Mouse (Mus musculus): ENCODE measurements around the gene Chrna4. TPM values are rescaled to one million over a fixed set of nuclear protein-coding genes. Genes with fewer than 3 reads are reported as not detected.

Chrna4 gene
- total RNA-seq, 1 experiment from 2014 or later: not detected

DNA sequence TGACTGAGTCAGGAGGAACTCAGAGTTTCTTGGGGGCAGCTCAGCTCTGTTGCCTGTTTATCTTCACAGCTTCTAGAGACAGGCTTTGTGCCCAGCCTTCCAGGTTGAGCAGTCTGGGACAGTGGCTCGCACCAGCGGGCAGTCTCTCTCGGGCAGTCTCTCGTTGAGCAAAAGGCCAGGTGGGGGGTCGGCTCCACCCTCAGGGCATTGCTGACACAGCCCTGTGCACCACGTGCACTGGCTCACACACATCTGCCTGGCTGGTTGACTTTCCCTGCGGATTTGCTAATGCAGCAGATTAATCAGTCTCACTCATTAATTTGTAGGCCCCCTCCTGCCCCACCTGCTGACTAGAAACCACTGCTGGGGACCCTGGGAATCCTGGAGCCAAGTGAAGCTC lies 1.4 kb downstream of the Chrna4 start:
- no peak for ATAC-seq (ENCODE audit: extremely low read depth, insufficient number of reproducible peaks, low FRiP score, poor library complexity, severe bottlenecking)

- ATAC-seq (ENCODE audit: extremely low read depth, insufficient number of reproducible peaks, low FRiP score, poor library complexity, severe bottlenecking): no peak
These were observed 4.0 kb downstream of the Chrna4 start for GRCm38 (mm10) chr2:181039356-181039680.

DNA sequence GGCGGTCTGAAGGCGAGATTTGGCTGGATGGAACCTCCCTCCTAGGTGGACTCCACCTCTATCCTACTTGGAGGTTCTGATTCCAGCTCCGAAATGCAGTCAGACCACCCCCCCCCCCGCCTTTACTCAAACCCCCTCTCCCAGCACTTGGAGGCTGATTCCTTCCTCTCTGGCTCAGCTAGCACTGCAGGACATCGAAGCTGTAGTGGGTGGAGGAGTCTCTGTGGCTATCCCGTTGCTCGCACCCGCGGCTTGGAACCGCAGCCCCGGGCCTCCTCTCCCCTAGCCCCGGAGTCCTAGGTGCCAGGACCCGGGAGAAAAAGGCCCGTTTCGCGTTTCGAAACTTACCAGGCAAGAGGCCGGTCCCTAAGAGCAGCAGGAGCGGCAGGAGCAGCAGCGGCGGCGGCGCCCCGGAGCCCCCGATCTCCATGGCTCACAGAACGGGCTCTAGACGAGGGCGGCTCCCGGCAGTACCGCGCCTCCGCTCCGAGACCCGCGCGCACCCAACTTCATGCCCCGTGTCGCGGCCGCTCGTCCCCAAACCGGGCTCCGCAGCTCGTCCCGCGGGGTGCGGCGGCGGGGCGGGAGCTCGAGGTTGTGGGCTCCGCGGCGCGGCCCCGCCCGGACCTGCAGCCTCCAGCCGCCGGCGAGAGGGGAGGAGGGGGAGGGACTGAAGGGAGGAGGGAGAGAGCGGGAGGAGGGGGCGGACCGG lies 4.5 kb downstream of the Chrna4 start:
- ATAC-seq (ENCODE audit: extremely low read depth, insufficient number of reproducible peaks, low FRiP score, poor library complexity, severe bottlenecking): no peak

DNA sequence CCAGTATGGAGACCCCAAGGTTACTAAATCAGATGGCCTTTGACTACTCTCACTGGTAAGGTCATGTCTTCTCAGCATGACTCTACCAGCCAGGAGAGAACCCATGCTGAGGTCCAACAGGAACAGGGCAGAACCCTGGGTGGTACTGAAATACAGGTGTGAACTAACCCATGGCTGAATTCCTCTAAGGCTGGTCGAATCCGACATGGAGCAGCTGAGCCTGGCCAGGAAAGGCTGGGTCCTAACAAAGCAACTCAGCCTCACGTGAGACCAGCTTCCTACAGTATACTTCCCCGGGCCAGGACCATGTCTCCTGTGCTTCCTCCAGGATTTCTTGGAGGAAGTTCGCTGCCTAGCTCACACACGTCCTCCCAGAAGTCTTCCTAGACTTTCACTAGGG lies 6.8 kb downstream of the Chrna4 start:
- ATAC-seq (ENCODE audit: extremely low read depth, insufficient number of reproducible peaks, low FRiP score, poor library complexity, severe bottlenecking): no peak

DNA sequence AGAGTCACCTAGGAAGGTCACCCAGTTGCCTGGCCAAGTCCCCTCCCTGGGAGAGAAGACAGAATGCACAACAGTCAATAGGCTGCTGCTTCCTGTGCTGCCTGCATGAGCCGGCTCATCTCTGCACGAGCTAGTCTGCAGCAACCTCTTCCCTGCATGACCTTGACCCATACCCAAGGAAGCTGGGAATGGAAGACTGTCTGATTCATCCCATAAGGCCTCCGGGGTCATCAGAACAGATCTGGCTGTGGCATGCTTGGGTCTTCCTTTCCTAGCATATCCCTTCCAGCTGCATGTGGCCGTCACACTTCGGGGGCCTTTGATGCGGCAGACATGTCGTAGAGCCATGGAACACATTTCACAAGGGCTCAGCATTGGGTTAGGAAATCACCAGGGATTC lies 8.2 kb downstream of the Chrna4 start:
- no peak for ATAC-seq (ENCODE audit: extremely low read depth, insufficient number of reproducible peaks, low FRiP score, poor library complexity, severe bottlenecking)

DNA sequence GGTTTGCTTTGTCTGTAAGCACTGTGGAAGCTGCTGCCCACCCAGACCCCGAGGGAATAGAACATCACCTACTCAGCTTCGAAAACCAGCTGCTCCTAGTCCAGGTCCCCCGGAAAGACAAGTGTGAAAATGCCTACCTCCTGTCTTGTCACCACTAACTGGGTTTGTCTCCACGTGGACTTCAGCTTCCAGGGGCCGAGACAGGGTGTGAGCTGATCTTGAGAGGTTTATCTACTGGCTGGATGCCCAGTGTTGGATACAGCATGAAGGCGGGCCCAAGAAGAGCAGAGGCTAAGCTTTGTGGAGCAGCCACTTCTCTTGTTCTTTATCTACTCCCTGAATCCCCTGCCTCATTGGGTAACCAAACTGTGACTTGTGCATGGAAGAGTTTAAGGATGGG lies 10.0 kb downstream of the Chrna4 start:
- no peak for ATAC-seq (ENCODE audit: extremely low read depth, insufficient number of reproducible peaks, low FRiP score, poor library complexity, severe bottlenecking)

GRCm38 (mm10) chr2:181032407-181032806 lies 10.9 kb downstream of the Chrna4 start:
- ATAC-seq (ENCODE audit: extremely low read depth, insufficient number of reproducible peaks, low FRiP score, poor library complexity, severe bottlenecking): no peak

GRCm38 (mm10) chr2:181031406-181031934 lies 11.9 kb downstream of the Chrna4 start:
- no peak for ATAC-seq (ENCODE audit: extremely low read depth, insufficient number of reproducible peaks, low FRiP score, poor library complexity, severe bottlenecking)

- no peak for ATAC-seq (ENCODE audit: extremely low read depth, insufficient number of reproducible peaks, low FRiP score, poor library complexity, severe bottlenecking)
These were observed 35.0 kb downstream of the Chrna4 start for GRCm38 (mm10) chr2:181008339-181008738.

GRCm38 (mm10) chr2:181007054-181007453 lies 36.3 kb downstream of the Chrna4 start:
- ATAC-seq (ENCODE audit: extremely low read depth, insufficient number of reproducible peaks, low FRiP score, poor library complexity, severe bottlenecking): no peak

DNA sequence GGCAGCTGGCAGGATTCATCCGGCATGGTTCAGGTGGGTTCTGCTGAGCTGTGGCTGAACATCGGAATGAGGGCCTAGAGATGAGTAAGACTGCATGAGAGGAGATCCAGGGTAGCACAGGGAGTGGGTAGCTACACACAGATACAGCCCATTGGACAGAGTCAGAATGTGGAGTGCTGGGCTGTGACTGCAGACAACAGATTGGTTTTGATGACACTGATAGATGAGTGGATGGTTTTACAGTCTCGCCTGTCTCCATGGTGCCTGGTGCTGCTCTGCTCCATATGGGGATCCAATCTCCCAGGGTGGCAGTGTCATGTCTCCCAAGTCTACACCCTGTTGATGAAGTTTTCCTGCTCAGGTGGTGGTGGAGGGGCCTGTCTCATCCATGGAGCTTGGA lies 46.4 kb downstream of the Chrna4 start:
- ATAC-seq (ENCODE audit: extremely low read depth, insufficient number of reproducible peaks, low FRiP score, poor library complexity, severe bottlenecking): no peak

- peak; percentile 36; the same call in 1 of the 2 replicates for ATAC-seq (ENCODE audit: extremely low read depth, insufficient number of reproducible peaks, low FRiP score, poor library complexity, severe bottlenecking)
These were observed 46.9 kb downstream of the Chrna4 start for GRCm38 (mm10) chr2:180996436-180996835.

DNA sequence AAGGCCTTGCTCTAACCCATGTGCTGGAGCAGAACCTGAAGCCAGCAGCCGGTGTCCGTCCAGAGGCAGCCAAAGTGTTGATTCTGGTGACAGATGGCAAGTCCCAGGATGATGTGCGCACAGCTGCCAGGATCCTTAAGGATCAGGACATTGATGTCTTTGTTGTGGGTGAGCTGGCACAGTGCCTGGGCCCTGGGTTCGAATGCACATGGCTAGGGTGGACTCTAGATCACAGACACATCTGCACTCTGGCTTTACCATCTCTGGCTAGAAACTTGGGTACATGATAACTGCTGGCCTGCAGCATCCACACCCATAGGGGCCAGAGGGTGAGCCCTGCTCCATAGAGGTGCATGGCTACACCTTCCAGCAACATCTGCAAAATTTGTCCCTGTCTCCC lies 47.9 kb downstream of the Chrna4 start:
- ATAC-seq (ENCODE audit: extremely low read depth, insufficient number of reproducible peaks, low FRiP score, poor library complexity, severe bottlenecking): no peak

DNA sequence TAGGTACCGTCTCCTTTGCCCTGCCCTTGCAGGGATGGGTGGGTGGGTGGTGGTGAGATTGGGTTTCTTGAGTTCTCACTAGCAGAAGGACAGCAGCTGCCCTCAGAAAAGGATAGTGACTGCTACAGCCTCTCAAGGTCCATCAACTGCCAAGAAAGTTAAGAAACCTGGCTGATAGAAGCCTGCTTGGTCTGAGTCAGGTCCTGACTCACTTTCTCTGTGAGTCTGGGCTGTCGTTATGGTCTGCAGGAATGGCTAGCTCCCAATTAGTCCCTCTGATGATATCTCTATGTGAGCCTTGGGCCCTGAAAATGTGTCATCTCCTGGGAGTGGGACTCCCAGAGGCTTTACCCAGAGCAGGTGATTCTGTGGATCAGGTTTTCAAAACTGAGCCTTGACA lies 49.0 kb downstream of the Chrna4 start:
- no peak for ATAC-seq (ENCODE audit: extremely low read depth, insufficient number of reproducible peaks, low FRiP score, poor library complexity, severe bottlenecking)

- ATAC-seq (ENCODE audit: extremely low read depth, insufficient number of reproducible peaks, low FRiP score, poor library complexity, severe bottlenecking): no peak
These were observed 53.0 kb downstream of the Chrna4 start for GRCm38 (mm10) chr2:180990347-180990746.

DNA sequence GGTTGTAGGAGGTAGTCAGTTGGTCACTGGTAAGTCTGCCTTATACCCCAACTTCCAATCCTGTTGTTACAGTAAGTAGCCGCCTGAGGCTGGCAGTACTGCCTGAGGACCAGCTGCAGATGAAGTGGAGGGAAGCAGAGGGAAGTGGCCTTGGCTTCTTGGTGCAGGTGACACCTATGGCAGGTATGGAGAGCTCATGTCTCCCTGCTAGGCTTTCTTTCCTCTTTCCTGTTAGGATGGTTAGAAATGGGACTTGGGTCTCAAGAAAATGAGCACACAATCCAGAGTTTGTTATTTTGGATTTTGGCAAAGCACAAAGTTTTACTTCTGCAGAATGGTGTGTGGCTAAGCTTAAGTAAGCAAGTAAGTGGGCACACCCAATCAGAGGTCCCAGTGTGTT lies 54.4 kb downstream of the Chrna4 start:
- ATAC-seq (ENCODE audit: extremely low read depth, insufficient number of reproducible peaks, low FRiP score, poor library complexity, severe bottlenecking): no peak

DNA sequence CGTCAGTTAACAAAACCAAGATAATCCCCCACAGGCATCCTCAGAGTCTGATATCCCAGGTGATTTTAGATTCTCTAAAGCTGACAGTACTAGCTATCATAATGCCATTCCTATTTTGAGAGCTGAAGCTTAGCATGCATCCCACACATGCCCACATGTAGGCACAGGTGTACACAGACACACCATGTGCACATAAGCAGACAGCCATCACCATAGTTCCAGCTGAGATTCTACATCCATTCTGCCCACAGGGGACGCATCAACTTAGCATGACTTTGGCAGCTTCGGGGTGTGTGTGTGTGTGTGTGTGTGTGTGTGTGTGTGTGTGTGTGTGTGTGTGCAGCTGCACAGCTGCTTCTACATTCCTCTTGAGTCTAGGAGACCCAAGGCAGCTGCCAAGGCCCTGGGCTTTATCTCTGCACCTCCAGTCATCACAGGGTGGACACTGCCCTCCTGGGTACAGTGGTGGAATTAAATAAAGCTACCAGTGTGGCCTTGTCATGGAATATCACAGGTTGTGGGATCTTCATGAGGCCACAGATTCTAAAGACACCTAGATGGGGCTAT lies 54.9 kb downstream of the Chrna4 start:
- ATAC-seq (ENCODE audit: extremely low read depth, insufficient number of reproducible peaks, low FRiP score, poor library complexity, severe bottlenecking): no peak

GRCm38 (mm10) chr2:180987432-180988030 lies 55.8 kb downstream of the Chrna4 start:
- ATAC-seq (ENCODE audit: extremely low read depth, insufficient number of reproducible peaks, low FRiP score, poor library complexity, severe bottlenecking): no peak

GRCm38 (mm10) chr2:180987001-180987400 lies 56.3 kb downstream of the Chrna4 start:
- no peak for ATAC-seq (ENCODE audit: extremely low read depth, insufficient number of reproducible peaks, low FRiP score, poor library complexity, severe bottlenecking)

DNA sequence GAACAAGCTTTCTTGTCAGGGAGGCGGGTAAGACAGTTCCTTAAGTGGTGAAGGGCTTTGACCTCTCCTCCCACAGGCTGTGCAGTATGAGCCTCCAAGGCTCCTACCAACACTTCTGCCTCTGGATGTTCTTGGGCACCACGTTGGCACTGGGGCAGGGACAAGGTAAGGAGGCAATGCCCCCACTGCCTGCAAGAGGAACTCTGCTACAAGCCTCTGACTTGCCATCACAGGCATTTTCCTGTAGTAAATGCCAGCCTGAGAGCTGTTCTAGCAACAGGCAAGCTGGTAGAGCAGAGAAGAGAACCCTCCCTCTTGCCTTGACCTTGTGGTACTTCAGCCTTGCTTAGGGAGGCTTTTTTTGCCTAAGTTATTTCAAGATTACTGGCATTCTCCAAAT lies 56.9 kb downstream of the Chrna4 start, which contains the start of gene Col20a1:
Gene Col20a1, plus strand, starts transcription at position 87 of the 400 bp plus-strand sequence.
- ATAC-seq (ENCODE audit: extremely low read depth, insufficient number of reproducible peaks, low FRiP score, poor library complexity, severe bottlenecking): no peak

Data from neutrophil, adult 5-6 weeks (primary cell).